Mouse (Mus musculus): Measurements from ENCODE around the gene Cdkn1c.

The Cdkn1c gene

DNA sequence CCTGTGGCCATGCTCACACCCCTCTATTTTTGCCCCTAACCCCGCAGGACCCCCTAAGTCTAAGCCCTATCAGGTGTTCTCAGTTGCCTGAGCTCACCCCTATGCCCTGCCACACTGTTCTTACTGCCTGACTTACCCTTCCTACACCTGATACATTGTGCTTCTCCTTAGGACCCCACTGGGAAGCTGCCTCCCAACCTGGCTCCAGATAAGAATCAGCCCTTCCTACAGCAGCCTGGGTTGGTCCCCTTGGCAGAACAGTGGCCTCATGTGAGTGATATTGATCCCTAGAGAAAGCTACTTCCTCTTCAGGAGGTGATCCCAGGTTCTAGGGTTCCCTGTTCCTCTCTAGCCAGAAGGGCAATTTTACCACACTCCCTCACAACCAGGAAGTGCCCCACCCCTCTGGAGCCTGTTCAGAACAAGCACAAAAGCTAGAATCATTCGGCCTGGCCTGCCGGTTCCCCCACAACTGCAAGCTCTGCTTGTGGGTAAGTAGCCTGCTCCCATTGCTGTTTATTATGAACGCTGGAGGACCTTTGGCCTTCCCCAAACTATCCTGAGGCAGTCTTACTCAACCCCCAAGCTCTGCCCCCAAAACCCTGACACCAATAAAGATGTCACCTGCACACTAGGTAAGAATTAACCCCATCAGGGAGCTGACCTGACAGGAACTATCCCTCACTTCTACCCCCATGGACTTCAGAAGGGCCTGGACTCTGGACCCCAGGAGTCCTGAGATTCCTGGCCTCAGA lies 12.7 kb upstream of the Cdkn1c start, which contains the start of gene Slc22a18:
TSS of gene Slc22a18 (plus strand) at position 390 of the 755 bp plus-strand sequence.
- no peak for DNase-seq (ENCODE audit: extremely low spot score, low spot score)

DNA sequence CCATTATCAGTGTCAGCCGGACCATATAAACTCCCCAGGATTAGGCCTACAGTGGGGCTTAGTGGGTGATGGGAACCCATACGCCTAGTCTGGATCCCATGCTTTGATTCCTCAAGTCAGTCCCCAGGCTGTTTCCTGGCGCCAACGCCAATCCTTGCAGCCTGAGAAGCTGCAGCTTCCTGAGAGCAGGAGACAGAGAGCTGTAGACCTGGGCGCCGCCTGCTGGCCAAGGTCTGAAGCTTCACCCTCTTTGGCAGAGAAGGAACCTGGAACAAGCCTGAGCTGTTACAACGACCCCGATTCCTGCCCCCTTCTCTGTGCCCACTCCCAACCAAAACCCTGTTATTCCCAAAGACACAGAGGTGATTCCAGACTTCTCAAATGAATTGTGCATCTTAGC lies 9.1 kb upstream of the Cdkn1c start:
- DNase-seq (ENCODE audit: extremely low spot score, low spot score) = peak; percentile 80

DNA sequence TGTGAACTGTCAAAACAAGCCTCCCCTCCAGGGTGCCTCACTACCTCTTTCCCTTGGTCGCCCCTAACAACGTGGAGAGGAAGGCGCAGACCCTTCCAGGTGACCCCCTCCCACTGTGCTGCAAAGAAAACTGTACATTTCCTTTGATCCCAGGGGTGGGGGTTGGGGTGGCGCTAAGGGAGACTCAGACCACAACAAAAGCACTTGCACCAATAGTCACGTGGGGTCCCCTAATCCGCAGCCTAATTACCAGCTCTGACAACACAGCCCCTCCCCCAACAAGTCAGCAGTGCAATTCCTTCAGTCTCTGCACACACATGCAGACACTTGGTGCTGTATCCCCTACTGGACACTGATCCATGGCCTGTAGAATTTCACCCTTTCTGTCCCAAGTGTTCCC lies 6.9 kb upstream of the Cdkn1c start:
- no peak for DNase-seq (ENCODE audit: extremely low spot score, low spot score)

DNA sequence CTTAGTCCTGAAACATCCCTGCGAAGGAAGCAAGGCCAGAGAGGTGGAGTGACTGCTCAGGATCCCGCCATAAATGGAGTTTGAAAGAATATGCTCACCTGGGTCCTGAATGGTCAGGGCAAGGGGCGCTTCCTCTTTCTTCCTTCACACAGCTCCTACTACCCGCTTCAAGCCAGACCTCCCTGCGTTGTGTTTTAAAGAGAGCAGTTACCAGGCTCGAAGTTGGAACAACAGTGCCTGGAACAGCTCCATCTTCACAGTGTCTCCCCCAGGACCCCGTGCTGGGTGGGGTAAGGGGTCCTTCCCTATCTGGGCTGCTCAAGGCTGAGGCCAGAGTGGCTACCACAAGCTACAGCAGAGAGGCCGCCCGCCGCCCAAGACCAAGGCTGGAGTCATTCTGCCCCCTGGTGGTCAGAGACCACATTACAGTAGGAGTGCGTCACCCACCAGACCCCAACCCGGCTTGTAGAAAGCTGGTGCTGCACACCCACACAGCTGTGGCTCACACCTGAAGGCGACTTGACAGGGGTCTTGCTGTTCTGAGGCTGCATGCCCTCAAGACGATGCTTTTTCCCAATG lies 5.3 kb upstream of the Cdkn1c start:
- DNase-seq (ENCODE audit: extremely low spot score, low spot score) = peak; percentile 91

DNA sequence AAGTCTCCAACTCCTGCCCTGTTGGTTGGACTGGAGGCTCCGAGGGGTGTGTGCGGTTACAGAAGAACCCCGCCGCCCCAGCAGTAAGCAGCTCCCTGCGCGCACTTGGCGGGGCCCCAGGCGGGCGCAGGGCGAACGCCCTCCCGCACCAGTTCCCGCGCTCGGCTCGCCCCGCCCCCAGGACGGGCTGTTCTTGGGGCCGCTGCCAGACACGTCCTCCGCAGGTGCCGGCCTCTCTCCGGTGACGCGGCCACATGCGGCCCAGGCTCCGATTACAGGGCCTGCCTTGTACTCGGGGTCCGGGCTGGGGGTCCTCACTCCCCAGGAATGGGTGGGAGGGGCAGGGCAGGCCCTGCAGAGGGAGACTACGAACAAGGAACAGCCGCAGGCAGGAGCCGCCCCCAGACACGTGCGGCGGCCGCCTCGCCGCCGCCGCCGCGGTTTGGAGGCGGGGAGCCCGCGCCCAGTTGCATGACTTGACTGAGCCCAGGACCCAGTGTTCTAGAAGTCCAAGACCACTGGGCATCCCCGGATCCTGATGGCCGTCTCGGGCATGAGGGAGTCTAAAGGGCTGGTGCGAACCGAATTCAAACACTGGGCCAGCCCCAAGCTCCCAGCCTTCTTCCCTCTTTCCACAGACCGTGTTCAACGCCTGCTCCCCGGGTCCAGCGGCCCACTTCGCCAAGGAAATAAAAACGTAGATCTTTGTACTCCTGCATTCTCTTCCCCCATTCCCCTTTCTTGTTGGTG lies 4.1 kb upstream of the Cdkn1c start:
- DNase-seq (ENCODE audit: extremely low spot score, low spot score) = peak; percentile 72

DNA sequence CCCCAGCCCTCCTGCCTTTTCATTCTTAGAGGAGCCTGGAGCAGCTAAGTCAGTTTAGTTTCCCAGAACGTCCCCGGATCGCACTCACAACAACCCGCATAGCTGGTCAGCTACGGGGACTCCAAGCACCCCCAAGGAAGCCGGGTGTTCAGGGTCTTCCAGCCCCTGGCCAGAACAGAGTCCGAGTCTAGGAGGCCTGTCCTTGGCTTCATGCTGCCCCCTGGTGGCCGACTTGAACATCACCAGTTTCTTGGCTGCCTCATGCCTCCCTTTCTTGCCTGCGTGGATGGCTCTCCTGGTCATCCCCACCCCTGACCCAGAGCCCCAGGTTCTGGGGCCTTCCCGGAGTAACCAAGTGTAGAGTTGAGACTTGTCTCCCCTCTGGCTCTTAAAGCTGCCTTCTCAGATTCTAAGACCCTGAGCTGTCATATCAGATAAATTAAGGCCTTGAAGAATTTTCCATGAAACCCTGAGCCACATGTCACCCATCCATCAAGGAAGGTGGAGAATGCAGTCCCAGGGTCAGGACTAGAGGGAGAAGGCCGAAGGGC lies 3.1 kb upstream of the Cdkn1c start:
- peak; percentile 84 for DNase-seq (ENCODE audit: extremely low spot score, low spot score)

DNA sequence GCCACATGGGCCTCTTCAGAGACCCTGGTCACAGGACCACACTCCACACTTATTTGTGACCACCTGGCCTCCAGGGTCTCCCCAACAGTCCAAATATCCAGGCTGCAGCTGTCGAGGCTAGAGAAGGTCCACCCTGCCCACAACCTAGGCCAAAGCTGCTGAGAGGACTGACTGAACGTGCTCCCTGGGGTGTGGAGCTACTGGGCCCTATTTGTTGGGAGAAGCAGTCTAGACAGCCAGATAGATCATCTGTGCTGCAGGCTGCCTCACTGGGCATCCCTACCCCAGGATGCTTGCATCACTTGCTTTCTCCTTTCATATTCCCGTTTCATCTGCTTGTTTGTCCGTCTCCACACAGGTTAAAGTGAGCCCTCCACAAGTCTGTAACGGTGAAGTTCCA lies 1.7 kb upstream of the Cdkn1c start:
- DNase-seq (ENCODE audit: extremely low spot score, low spot score) = no peak

DNA sequence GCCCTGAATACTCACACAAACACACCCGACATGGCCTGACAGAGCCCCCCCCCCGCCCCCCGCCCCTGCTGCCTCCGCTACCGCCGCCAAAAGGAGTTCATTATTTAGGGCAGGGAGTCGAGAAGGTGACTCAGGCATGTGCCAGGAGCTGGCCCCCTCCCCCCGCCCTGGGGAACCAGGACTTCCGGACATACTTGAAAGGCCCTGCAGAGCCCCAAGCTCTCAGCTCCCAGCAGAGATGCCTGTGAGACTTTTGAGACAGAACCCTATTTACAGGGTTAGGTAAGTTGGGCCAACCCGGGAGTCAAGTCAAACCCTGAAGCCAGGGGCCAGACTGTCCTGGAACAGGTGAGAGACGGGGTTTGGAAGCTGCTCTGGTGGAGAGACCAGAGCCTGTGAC lies 1.1 kb upstream of the Cdkn1c start:
- no peak for DNase-seq (ENCODE audit: extremely low spot score, low spot score)

DNA sequence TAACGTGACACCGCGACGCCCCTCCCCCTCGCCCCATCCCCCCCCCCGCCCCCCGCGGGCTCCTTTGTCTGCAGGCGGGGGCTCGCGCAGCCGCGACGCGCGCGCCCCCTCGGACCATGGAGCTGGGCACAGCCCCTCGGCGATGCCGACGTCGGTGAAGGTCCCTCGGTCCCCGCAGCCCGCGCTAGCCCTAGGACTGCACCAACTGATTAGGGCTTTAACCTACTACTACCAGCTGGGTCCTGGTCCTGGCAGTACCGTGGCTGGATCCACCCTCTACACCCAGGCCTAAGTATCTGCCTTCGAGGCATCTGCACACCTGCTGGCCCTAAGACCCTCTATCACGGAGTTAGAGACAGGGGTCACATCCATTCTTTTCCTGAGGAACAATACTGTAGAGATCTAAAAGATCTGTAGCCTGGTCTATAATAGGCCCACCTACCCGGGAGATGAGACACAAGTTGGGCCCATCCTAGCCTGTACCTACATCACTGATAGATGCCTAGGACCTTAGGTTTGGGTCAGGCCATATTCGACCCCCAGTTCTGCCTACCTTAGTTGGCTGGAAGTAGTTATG lies 532 bp upstream of the Cdkn1c start:
- no peak for DNase-seq (ENCODE audit: extremely low spot score, low spot score)

DNA sequence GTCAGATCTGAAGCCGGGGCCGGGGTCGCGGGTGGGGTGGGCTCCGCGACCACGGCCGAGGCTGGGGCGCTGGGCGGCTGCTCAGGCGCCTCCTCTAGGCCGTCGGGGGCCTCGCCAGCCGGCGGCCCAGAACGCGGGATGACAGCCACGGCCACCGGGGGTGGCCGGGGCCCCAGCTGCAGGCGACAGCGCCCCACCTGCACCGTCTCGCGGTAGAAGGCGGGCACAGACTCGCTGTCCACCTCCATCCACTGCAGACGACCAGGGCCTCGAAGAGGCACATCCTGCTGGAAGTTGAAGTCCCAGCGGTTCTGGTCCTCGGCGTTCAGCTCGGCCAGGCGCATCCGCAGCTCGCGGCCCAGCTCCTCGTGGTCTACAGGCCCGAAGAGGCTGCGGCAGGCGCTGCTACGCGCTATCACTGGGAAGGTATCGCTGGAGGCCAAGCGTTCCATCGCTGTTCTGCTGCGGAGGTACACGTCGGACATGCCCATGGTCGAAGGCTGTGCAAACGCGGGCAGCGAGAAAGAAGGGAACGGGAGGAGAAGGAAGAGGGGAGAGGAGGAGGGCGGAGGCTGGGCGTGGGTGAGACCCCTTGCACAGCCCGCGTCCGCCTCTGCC lies 524 bp downstream of the Cdkn1c start:
- no peak for DNase-seq (ENCODE audit: extremely low spot score, low spot score)

DNA sequence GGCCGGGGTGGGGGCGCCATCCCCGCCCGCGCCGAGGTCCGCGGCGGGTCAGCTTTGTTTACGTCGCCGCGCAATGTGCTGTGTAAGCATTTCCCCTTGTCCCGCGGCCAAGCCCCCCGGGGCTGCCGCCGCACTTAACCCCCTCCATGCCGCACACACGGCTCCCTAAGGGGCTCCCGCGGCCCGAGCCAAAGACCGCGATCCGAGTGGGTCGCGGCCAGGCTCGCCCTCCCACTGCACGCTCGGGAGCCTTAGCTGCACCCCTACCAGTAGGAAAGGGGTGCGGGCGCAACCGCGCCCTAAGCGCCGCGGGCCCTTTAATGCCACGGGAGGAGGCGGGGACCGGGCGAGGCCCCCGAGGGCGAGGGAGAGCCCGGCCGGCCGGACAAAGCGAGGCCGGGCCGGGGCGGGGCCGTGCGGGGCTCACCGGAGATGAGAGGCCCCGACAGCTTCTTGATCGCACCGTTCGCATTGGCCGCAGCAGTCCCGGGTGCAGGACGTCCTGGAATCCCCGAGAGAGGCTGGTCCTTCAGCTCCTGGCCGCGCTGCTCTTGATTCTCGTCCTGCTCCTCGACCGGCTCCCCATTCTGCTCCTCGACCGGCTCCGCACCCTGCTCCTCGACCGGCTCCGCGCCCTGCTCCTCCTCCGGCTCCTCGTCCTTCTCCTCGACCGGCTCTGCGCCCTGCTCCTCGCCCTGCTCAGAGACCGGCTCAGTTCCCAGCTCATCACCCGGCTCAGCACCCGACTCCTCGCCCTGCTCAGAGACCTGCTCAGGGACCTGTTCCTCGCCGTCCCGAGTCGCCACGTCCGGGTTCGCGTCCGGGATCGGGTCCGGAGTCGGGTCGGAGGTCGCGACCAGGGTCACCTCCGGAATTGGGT lies 1.3 kb downstream of the Cdkn1c start:
- peak; percentile 51 for DNase-seq (ENCODE audit: extremely low spot score, low spot score)

DNA sequence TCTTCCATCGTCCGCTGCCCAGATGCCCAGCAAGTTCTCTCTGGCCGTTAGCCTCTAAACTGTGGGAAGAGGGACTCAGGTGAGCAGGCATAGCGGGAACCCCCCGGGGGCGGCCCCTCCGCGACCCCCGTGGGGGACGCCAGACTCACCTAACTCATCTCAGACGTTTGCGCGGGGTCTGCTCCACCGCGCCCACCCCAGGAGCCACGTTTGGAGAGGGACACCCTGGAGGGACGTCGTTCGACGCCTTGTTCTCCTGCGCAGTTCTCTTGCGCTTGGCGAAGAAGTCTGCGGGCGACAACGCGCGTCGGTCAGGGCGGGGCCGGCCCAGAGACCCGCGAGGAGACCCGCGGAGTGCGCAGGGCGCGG lies 1.9 kb downstream of the Cdkn1c start:
- no peak for DNase-seq (ENCODE audit: extremely low spot score, low spot score)

DNA sequence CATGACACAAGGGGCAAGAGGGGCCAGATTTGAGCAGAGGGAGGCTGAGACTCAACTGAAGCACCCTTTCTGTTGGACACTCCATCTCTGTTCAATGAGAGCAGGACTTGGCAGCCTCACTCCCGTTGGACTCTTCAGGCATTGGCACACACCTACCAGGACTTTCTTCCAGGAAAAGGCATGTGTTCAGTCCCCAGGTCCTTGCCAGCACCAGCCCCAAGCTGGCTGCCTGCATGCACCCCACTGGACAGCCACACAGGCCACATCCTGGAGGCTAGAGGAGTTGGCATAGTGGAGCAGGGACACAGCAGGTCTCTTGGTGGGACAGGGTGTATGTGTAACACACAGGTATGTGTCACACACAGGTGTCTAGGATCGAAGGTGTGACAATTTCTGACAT lies 13.7 kb downstream of the Cdkn1c start:
- no peak for DNase-seq (ENCODE audit: extremely low spot score, low spot score)

DNA sequence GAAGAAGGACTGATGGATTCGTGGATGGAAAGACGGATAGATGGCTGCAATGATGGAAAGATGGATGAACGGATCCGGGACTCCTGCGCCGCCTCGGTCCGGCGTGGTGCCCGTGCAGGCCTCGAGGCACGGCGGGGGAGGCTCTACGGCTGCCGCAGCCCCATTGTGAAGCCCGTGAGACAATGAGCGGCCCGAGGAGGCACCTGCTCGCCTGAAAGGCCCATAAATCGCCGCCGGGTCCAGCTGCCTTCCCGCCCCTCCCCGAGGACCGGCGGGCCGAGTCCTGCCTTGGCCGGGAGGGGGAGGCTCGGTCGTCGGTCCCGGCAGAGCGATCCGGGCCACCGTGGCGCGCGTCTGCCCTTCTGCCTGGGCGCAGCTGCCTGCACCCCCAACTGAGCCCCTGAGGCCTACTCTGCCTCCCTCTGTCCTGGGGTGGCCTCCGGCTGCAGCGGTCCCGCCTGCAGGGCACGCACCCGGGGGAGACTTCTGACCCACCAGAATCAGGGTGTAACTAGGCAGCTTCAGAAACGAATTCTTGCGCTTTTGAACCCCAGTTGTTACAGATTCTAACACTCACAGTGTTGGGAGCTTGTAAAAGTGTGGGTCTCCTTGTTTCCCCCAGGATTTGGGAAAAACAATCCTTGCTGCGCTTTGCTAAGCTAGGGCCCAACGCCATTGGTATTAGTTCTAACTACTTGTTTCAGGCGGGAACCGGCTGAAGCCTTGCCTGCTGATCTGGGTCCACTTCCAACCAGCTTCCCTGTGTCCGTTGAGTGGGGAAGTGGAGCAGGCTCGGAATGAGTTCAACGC lies 15.0 kb downstream of the Cdkn1c start:
- no peak for DNase-seq (ENCODE audit: extremely low spot score, low spot score)

DNA sequence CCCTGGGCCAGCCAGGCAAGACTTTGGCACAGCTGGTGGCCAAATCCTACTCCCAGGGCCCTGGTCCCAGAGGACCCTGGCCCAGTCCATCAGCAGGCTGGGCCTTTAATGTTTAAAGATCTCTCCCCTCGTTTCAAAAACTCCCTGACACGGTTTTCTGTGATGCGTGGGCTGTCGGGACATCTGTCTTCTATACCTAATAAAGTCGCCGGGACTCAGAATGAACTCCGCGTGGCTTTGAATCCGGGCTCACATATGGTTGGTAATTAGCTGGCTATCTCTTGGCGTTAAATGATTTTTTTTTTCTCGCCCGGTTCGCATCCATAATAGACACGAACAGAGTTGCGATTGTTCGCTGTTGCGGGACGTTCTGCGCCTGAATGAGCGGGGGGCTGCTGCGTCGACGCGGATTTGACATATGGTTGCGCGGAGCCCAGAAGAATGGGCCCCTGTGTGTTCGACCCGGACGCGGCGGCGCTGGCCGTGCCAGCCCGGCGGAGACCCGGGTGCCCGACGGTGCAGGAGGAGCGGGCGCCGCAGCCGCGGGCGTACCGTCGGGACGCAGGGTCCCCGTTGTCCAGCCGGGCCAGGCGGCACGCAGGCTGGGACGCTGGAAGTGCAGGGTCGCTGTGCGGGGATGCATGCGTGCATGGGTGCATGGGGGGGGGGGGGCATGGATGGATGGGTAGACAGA lies 15.7 kb downstream of the Cdkn1c start:
- peak; percentile 70 for DNase-seq (ENCODE audit: extremely low spot score, low spot score)

DNA sequence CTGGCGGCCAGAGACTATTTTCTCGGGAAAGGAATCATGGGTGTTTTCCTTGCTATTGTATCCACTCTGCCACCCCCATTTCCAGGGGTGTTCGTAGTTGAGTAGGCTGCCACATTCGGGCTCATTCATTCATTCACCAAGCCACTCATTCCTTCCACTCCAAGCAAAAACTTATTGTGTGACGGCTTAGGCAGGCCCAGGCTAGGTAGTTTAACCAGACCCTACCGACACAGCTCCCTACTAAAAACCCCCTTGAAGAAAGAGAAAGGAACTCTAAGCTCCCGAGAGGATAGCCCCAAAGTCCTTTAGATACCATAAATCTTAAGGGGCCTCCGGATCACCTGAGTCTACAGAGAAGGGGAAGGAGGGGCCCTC lies 16.3 kb downstream of the Cdkn1c start:
- DNase-seq (ENCODE audit: extremely low spot score, low spot score) = no peak

DNA sequence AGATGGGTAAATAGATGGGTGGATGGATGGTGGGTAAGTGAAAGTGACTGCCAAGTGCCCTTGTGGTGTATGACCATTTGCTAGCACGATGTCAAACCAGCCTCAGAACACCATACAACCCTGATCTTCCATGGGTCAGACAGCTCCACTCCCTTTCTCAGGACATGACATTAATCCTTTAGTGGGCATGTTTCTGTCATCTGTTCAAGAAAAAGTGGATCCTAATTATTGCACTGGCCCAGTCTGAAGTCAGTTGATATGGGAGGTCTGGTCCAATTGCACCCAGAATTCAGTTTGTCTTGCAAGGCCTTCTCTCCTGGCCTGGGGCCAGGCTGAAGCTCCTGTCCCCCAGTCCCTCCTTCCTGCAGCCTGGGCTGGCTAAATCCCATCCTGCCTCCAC lies 21.9 kb downstream of the Cdkn1c start:
- DNase-seq (ENCODE audit: extremely low spot score, low spot score) = no peak

DNA sequence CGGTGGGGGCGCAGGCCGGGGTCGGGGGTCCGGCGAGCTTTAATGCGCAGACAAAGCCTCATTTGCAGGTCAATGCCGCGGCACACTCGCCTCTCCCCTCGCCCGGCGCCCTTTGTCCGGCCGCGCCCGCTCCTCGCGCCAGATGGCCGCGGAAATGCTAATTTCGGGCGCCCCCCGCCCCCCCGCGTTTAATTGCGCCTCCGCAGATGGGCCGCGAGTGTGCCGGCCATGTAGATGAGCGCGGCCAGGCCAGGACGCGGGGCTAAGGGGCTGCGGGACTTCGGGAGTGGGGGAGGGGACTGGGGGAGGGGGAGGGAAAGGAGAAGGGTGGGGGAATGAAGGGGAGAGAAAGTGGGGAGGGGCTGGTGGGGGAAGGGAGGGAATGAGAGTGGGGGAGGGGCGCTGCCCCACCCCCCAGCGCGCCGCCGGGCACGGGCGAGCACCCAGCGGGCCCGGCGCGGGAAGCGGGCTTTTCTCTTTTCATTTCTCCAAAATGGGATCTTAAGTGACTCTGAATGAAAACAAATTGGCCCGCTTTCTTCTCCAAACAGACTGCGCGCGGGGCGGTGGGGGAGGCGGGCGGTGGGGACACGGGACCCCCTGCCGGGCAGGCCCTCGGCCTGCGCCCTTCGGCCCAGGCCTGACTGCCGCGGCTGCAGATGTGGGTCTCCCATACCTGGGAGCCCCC lies 22.8 kb downstream of the Cdkn1c start:
- peak; percentile 86 for DNase-seq (ENCODE audit: extremely low spot score, low spot score)
